Mouse (Mus musculus) stomach, embryonic 15.5 days (tissue): ENCODE results near the gene B3galt1. TPM values are rescaled to one million over a fixed set of nuclear protein-coding genes. Genes with fewer than 3 reads are reported as not detected.

Experiments used
- ATAC-seq: fragments of 200-750 bp; cut with Nextera tagmentation; 2 replicates; pipeline ENCODE4 v1.8.0; 2017; ENCODE audit warnings: low read depth, moderate number of reproducible peaks, moderate TSS enrichment; ENCODE audit not compliant: insufficient read depth, low FRiP score
- H3K27ac ChIP-seq: fragments of 300-500 bp; sonication (generic); 2 replicates; pipeline ENCODE4 v1.5.1; 2015; ENCODE audit warnings: mild to moderate bottlenecking, inconsistent platforms
- H3K27me3 ChIP-seq: fragments of 300-500 bp; sonication (generic); replicated peaks from 2 replicates; pipeline ENCODE4 v1.6.1; 2015; ENCODE audit warnings: inconsistent platforms
- H3K36me3 ChIP-seq: fragments of 300-500 bp; sonication (generic); 2 replicates; pipeline ENCODE4 v1.6.1; 2015; ENCODE audit warnings: inconsistent platforms
- H3K4me1 ChIP-seq: fragments of 300-500 bp; sonication (generic); 2 replicates; pipeline ENCODE4 v1.6.1; 2015; ENCODE audit warnings: inconsistent platforms
- H3K4me2 ChIP-seq: fragments of 300-500 bp; sonication (generic); 2 replicates; pipeline ENCODE4 v1.6.1; 2015; ENCODE audit warnings: mild to moderate bottlenecking, inconsistent platforms
- H3K4me3 ChIP-seq: fragments of 300-500 bp; sonication (generic); replicated peaks from 2 replicates; pipeline ENCODE4 v1.5.1; 2015; ENCODE audit warnings: inconsistent platforms
- H3K9ac ChIP-seq: fragments of 300-500 bp; sonication (generic); 2 replicates; pipeline ENCODE4 v1.6.1; 2015; ENCODE audit warnings: inconsistent platforms
- H3K9me3 ChIP-seq: fragments of 300-500 bp; sonication (generic); 2 replicates; pipeline ENCODE4 v1.6.1; 2016; ENCODE audit warnings: inconsistent platforms
- WGBS: fragments of 180-500 bp; shearing (Covaris S2); methylation state at CpG from one replicate; pipeline ENCODE4 v1.1.7; 2015; 5-methylcytosine and 5-hydroxymethylcytosine counted together
- polyA plus RNA-seq: library from polyadenylated mRNA; unstranded; fragments of >200 nt; fragmentation: Nextera tagmentation; extraction: Ambion mirVana; gene quantifications from 2 replicates; pipeline ENCODE4 v1.2.1, GENCODE M21; 2015

The B3galt1 gene
- polyA plus RNA-seq, 1 experiment from 2014 or later, result 5.6 TPM

- Histone ChIP-seq H3K9me3 (no peaks in the 10 kb centered on the region), H3K4me3 (no peak overlapping the region), H3K27me3 (no peaks in the 10 kb centered on the region), H3K9ac (no peak overlapping the region), H3K27ac (no peak overlapping the region), H3K4me2 (no peak overlapping the region), H3K4me1 (no peaks in the 10 kb centered on the region), H3K36me3 (no peaks in the 10 kb centered on the region)
- WGBS, result 86% methylated on average over 2 of the region's 2 CpGs
- no peak for ATAC-seq
Observed at GRCm38 (mm10) chr2:67859004-67859403, 293.3 kb downstream of the B3galt1 start.

GRCm38 (mm10) chr2:67873368-67873767 is 307.7 kb downstream of the B3galt1 start:
- H3K36me3 ChIP-seq, result no peaks in the 10 kb centered on the region
- no peak overlapping the region for H3K27ac ChIP-seq
- no peak overlapping the region for H3K4me3 ChIP-seq
- no peaks in the 10 kb centered on the region for H3K4me1 ChIP-seq
- H3K9ac ChIP-seq, result no peak overlapping the region
- no peak overlapping the region for H3K4me2 ChIP-seq
- no peaks in the 10 kb centered on the region for H3K9me3 ChIP-seq
- H3K27me3 ChIP-seq, result no peaks in the 10 kb centered on the region
- 75% methylated on average over 3 of the region's 3 CpGs for WGBS
- no peak for ATAC-seq

- H3K4me1 ChIP-seq, result no peaks in the 10 kb centered on the region
- H3K4me2 ChIP-seq, result no peak overlapping the region
- no peaks in the 10 kb centered on the region for H3K36me3 ChIP-seq
- no peak overlapping the region for H3K9ac ChIP-seq
- H3K9me3 ChIP-seq, result no peaks in the 10 kb centered on the region
- no peaks in the 10 kb centered on the region for H3K27me3 ChIP-seq
- no peak overlapping the region for H3K4me3 ChIP-seq
- 69% methylated on average over 3 of the region's 3 CpGs for WGBS
- no peak overlapping the region for H3K27ac ChIP-seq
- ATAC-seq, result no peak
Observed at GRCm38 (mm10) chr2:67879836-67880235, 314.2 kb downstream of the B3galt1 start.

GRCm38 (mm10) chr2:67881713-67882281 is 316.1 kb downstream of the B3galt1 start:
- ATAC-seq, result no peak

GRCm38 (mm10) chr2:67897956-67898689 is 332.5 kb downstream of the B3galt1 start:
- no peak overlapping the region for H3K9ac ChIP-seq

More at GRCm38 (mm10) chr2:67881713-67882281, 316.1 kb downstream of the B3galt1 start:
- Histone ChIP-seq H3K4me3 (no peak overlapping the region), H3K4me1 (no peaks in the 10 kb centered on the region), H3K9ac (no peak overlapping the region), H3K27me3 (no peaks in the 10 kb centered on the region), H3K9me3 (no peaks in the 10 kb centered on the region), H3K36me3 (no peaks in the 10 kb centered on the region), H3K27ac (no peak overlapping the region), H3K4me2 (no peak overlapping the region)
- WGBS, result 75% methylated on average over 1 of the region's 1 CpGs

GRCm38 (mm10) chr2:67901574-67901973 is 335.9 kb downstream of the B3galt1 start:
- Histone ChIP-seq H3K9me3 (no peaks in the 10 kb centered on the region), H3K4me1 (no peaks in the 10 kb centered on the region), H3K36me3 (no peaks in the 10 kb centered on the region), H3K4me2 (no peak overlapping the region), H3K4me3 (no peak overlapping the region), H3K9ac (no peak overlapping the region), H3K27me3 (no peaks in the 10 kb centered on the region), H3K27ac (no peak overlapping the region)
- ATAC-seq, result no peak
- 84% methylated on average over 6 of the region's 6 CpGs for WGBS

More at GRCm38 (mm10) chr2:67897956-67898689, 332.5 kb downstream of the B3galt1 start:
- no peaks in the 10 kb centered on the region for H3K36me3 ChIP-seq
- H3K4me2 ChIP-seq, result no peak overlapping the region
- WGBS, result 60% methylated on average over 2 of the region's 2 CpGs
- no peak overlapping the region for H3K4me3 ChIP-seq
- H3K9me3 ChIP-seq, result no peaks in the 10 kb centered on the region
- H3K27me3 ChIP-seq, result no peaks in the 10 kb centered on the region
- ATAC-seq, result no peak
- H3K4me1 ChIP-seq, result no peaks in the 10 kb centered on the region
- no peak overlapping the region for H3K27ac ChIP-seq

GRCm38 (mm10) chr2:67902651-67903292 is 337.1 kb downstream of the B3galt1 start:
- 83% methylated on average over 8 of the region's 8 CpGs for WGBS
- Histone ChIP-seq H3K27me3 (no peaks in the 10 kb centered on the region), H3K4me1 (no peaks in the 10 kb centered on the region), H3K9ac (no peak overlapping the region), H3K4me3 (no peak overlapping the region), H3K4me2 (no peak overlapping the region), H3K36me3 (no peaks in the 10 kb centered on the region), H3K9me3 (no peaks in the 10 kb centered on the region), H3K27ac (no peak overlapping the region)
- no peak for ATAC-seq

GRCm38 (mm10) chr2:67903769-67904168 is 338.1 kb downstream of the B3galt1 start:
- WGBS, result 69% methylated on average over 1 of the region's 1 CpGs
- Histone ChIP-seq H3K36me3 (no peaks in the 10 kb centered on the region), H3K4me2 (no peak overlapping the region), H3K9ac (no peak overlapping the region), H3K9me3 (no peaks in the 10 kb centered on the region), H3K27me3 (no peaks in the 10 kb centered on the region), H3K27ac (no peak overlapping the region), H3K4me1 (no peaks in the 10 kb centered on the region), H3K4me3 (no peak overlapping the region)
- no peak for ATAC-seq

GRCm38 (mm10) chr2:67931994-67932393 is 366.3 kb downstream of the B3galt1 start:
- WGBS, result 80% methylated on average over 3 of the region's 3 CpGs
- Histone ChIP-seq H3K4me1 (no peaks in the 10 kb centered on the region), H3K4me2 (no peak overlapping the region)

GRCm38 (mm10) chr2:67948408-67948807 is 382.7 kb downstream of the B3galt1 start:
- WGBS, result 44% methylated on average over 3 of the region's 3 CpGs
- H3K36me3 ChIP-seq, result no peaks in the 10 kb centered on the region
- no peaks in the 10 kb centered on the region for H3K9me3 ChIP-seq
- no peak overlapping the region for H3K4me2 ChIP-seq
- H3K27ac ChIP-seq, result no peak overlapping the region
- H3K27me3 ChIP-seq, result no peaks in the 10 kb centered on the region
- no peak overlapping the region for H3K4me3 ChIP-seq
- H3K9ac ChIP-seq, result no peak overlapping the region
- 0 out of 2 replicates have a peak, but pooled peaks have one; percentile 35 for ATAC-seq
- H3K4me1 ChIP-seq, result no peaks in the 10 kb centered on the region

More at GRCm38 (mm10) chr2:67931994-67932393, 366.3 kb downstream of the B3galt1 start:
- Histone ChIP-seq H3K27me3 (no peaks in the 10 kb centered on the region), H3K9ac (no peak overlapping the region), H3K4me3 (no peak overlapping the region), H3K9me3 (no peaks in the 10 kb centered on the region), H3K36me3 (no peaks in the 10 kb centered on the region), H3K27ac (no peak overlapping the region)
- no peak for ATAC-seq

GRCm38 (mm10) chr2:67956182-67956581 is 390.5 kb downstream of the B3galt1 start:
- H3K4me2 ChIP-seq, result no peak overlapping the region
- 87% methylated on average over 4 of the region's 4 CpGs for WGBS
- no peak for ATAC-seq
- H3K4me3 ChIP-seq, result no peak overlapping the region
- H3K36me3 ChIP-seq, result no peaks in the 10 kb centered on the region
- H3K27ac ChIP-seq, result no peak overlapping the region
- no peaks in the 10 kb centered on the region for H3K27me3 ChIP-seq
- no peaks in the 10 kb centered on the region for H3K4me1 ChIP-seq
- H3K9me3 ChIP-seq, result no peaks in the 10 kb centered on the region
- no peak overlapping the region for H3K9ac ChIP-seq

GRCm38 (mm10) chr2:67957561-67957960 is 391.9 kb downstream of the B3galt1 start:
- ATAC-seq, result no peak
- no peaks in the 10 kb centered on the region for H3K4me1 ChIP-seq

More at GRCm38 (mm10) chr2:67957561-67957960, 391.9 kb downstream of the B3galt1 start:
- Histone ChIP-seq H3K9me3 (no peaks in the 10 kb centered on the region), H3K36me3 (no peaks in the 10 kb centered on the region), H3K9ac (no peak overlapping the region), H3K27me3 (no peaks in the 10 kb centered on the region), H3K4me2 (no peak overlapping the region), H3K27ac (no peak overlapping the region), H3K4me3 (no peak overlapping the region)
- 52% methylated on average over 2 of the region's 2 CpGs for WGBS
